Mouse (Mus musculus): ENCODE data around the gene Brap. TPM values are rescaled to one million over a fixed set of nuclear protein-coding genes. Genes with fewer than 3 reads are reported as not detected.
"Not testable (repeated sequence)": the region's sequence is repeated elsewhere in the genome, so short reads cannot be mapped to it uniquely, and the experiment has no call there.

Gene Brap
- polyA plus RNA-seq, 1 experiment: 50.9 TPM

- not testable (repeated sequence) for H3K27ac ChIP-seq (replicated peaks; ENCODE audit: low read depth, low read length); H3K4me3 ChIP-seq (ENCODE audit: insufficient read depth, low read depth, low read length)
- H3K4me1 ChIP-seq (ENCODE audit: control insufficient read depth, insufficient read depth, insufficient read length, low read length): peaks cover 11% of the 10 kb centered on the region; the same call in 1 of the 2 replicates
Measured at GRCm38 (mm10) chr5:121657656-121658055, 2.7 kb upstream of the Brap start.

GRCm38 (mm10) chr5:121660897-121661254 is 513 bp downstream of the Brap start:
- Histone ChIP-seq H3K27ac (replicated peaks; ENCODE audit: low read depth, low read length) (peak overlapping the region; percentile 62), H3K4me3 (ENCODE audit: insufficient read depth, low read depth, low read length) (peak overlapping the region; percentile 90)

GRCm38 (mm10) chr5:121661494-121661893 is 1.1 kb downstream of the Brap start:
- Histone ChIP-seq H3K27ac (replicated peaks; ENCODE audit: low read depth, low read length) (peak overlapping the region; percentile 11; the same call in 1 of the 2 replicates), H3K4me1 (ENCODE audit: control insufficient read depth, insufficient read depth, insufficient read length, low read length) (peaks cover 11% of the 10 kb centered on the region; the same call in 1 of the 2 replicates)

More at GRCm38 (mm10) chr5:121660897-121661254, 513 bp downstream of the Brap start:
- H3K4me1 ChIP-seq (ENCODE audit: control insufficient read depth, insufficient read depth, insufficient read length, low read length): peaks cover 11% of the 10 kb centered on the region; the same call in 1 of the 2 replicates

GRCm38 (mm10) chr5:121663456-121663855 is 3.1 kb downstream of the Brap start:
- Histone ChIP-seq H3K4me1 (ENCODE audit: control insufficient read depth, insufficient read depth, insufficient read length, low read length) (peaks cover 13% of the 10 kb centered on the region; the same call in 1 of the 2 replicates), H3K27ac (replicated peaks; ENCODE audit: low read depth, low read length) (no peak overlapping the region), H3K4me3 (ENCODE audit: insufficient read depth, low read depth, low read length) (no peak overlapping the region; the same call in 1 of the 2 replicates)

More at GRCm38 (mm10) chr5:121661494-121661893, 1.1 kb downstream of the Brap start:
- peak overlapping the region; percentile 90 for H3K4me3 ChIP-seq (ENCODE audit: insufficient read depth, low read depth, low read length)

- Histone ChIP-seq H3K27ac (replicated peaks; ENCODE audit: low read depth, low read length) (no peak overlapping the region), H3K4me3 (ENCODE audit: insufficient read depth, low read depth, low read length) (no peak overlapping the region), H3K4me1 (ENCODE audit: control insufficient read depth, insufficient read depth, insufficient read length, low read length) (peaks cover 16% of the 10 kb centered on the region; the same call in 1 of the 2 replicates)
Measured at GRCm38 (mm10) chr5:121664078-121664477, 3.7 kb downstream of the Brap start.

GRCm38 (mm10) chr5:121664971-121665370 is 4.6 kb downstream of the Brap start:
- H3K4me1 ChIP-seq (ENCODE audit: control insufficient read depth, insufficient read depth, insufficient read length, low read length): peaks cover 16% of the 10 kb centered on the region; the same call in 1 of the 2 replicates
- H3K27ac ChIP-seq (replicated peaks; ENCODE audit: low read depth, low read length): no peak overlapping the region
- H3K4me3 ChIP-seq (ENCODE audit: insufficient read depth, low read depth, low read length): no peak overlapping the region

GRCm38 (mm10) chr5:121667067-121667466 is 6.7 kb downstream of the Brap start:
- peak overlapping the region; percentile 51; the same call in 1 of the 2 replicates for H3K27ac ChIP-seq (replicated peaks; ENCODE audit: low read depth, low read length)

GRCm38 (mm10) chr5:121668411-121668810 is 8.0 kb downstream of the Brap start:
- Histone ChIP-seq H3K4me1 (ENCODE audit: control insufficient read depth, insufficient read depth, insufficient read length, low read length) (peaks cover 5% of the 10 kb centered on the region; the same call in 1 of the 2 replicates), H3K4me3 (ENCODE audit: insufficient read depth, low read depth, low read length) (no peak overlapping the region), H3K27ac (replicated peaks; ENCODE audit: low read depth, low read length) (no peak overlapping the region)

More at GRCm38 (mm10) chr5:121667067-121667466, 6.7 kb downstream of the Brap start:
- Histone ChIP-seq H3K4me3 (ENCODE audit: insufficient read depth, low read depth, low read length) (no peak overlapping the region), H3K4me1 (ENCODE audit: control insufficient read depth, insufficient read depth, insufficient read length, low read length) (peaks cover 7% of the 10 kb centered on the region; the same call in 1 of the 2 replicates)

GRCm38 (mm10) chr5:121670412-121670811 is 10.0 kb downstream of the Brap start:
- H3K4me3 ChIP-seq (ENCODE audit: insufficient read depth, low read depth, low read length): no peak overlapping the region
- peaks cover 5% of the 10 kb centered on the region; the same call in 1 of the 2 replicates for H3K4me1 ChIP-seq (ENCODE audit: control insufficient read depth, insufficient read depth, insufficient read length, low read length)
- H3K27ac ChIP-seq (replicated peaks; ENCODE audit: low read depth, low read length): no peak overlapping the region

- no peak overlapping the region for H3K4me3 ChIP-seq (ENCODE audit: insufficient read depth, low read depth, low read length)
- peak overlapping the region; percentile 85 for H3K27ac ChIP-seq (replicated peaks; ENCODE audit: low read depth, low read length)
- 0 out of 2 replicates have a peak, but pooled peaks cover 2% of the 10 kb centered on the region for H3K4me1 ChIP-seq (ENCODE audit: control insufficient read depth, insufficient read depth, insufficient read length, low read length)
Measured at GRCm38 (mm10) chr5:121682250-121682649, 21.9 kb downstream of the Brap start.

- Histone ChIP-seq H3K4me1 (ENCODE audit: control insufficient read depth, insufficient read depth, insufficient read length, low read length) (peaks cover 11% of the 10 kb centered on the region), H3K27ac (replicated peaks; ENCODE audit: low read depth, low read length) (no peak overlapping the region), H3K4me3 (ENCODE audit: insufficient read depth, low read depth, low read length) (no peak overlapping the region)
Measured at GRCm38 (mm10) chr5:121685495-121685894, 25.1 kb downstream of the Brap start.

GRCm38 (mm10) chr5:121686113-121686898 is 25.9 kb downstream of the Brap start:
- Histone ChIP-seq H3K4me1 (ENCODE audit: control insufficient read depth, insufficient read depth, insufficient read length, low read length) (peaks cover 13% of the 10 kb centered on the region), H3K4me3 (ENCODE audit: insufficient read depth, low read depth, low read length) (no peak overlapping the region), H3K27ac (replicated peaks; ENCODE audit: low read depth, low read length) (peak overlapping the region; percentile 7; the same call in 1 of the 2 replicates)

GRCm38 (mm10) chr5:121690482-121691211 is 30.3 kb downstream of the Brap start:
- Histone ChIP-seq H3K27ac (replicated peaks; ENCODE audit: low read depth, low read length) (peak overlapping the region; percentile 61), H3K4me3 (ENCODE audit: insufficient read depth, low read depth, low read length) (no peak overlapping the region), H3K4me1 (ENCODE audit: control insufficient read depth, insufficient read depth, insufficient read length, low read length) (peaks cover 10% of the 10 kb centered on the region)

- peaks cover 10% of the 10 kb centered on the region for H3K4me1 ChIP-seq (ENCODE audit: control insufficient read depth, insufficient read depth, insufficient read length, low read length)
- not testable (repeated sequence) for H3K27ac ChIP-seq (replicated peaks; ENCODE audit: low read depth, low read length); H3K4me3 ChIP-seq (ENCODE audit: insufficient read depth, low read depth, low read length)
Measured at GRCm38 (mm10) chr5:121691436-121691835, 31.1 kb downstream of the Brap start.

- no peak overlapping the region for H3K27ac ChIP-seq (replicated peaks; ENCODE audit: low read depth, low read length)
- peaks cover 10% of the 10 kb centered on the region for H3K4me1 ChIP-seq (ENCODE audit: control insufficient read depth, insufficient read depth, insufficient read length, low read length)
- no peak overlapping the region for H3K4me3 ChIP-seq (ENCODE audit: insufficient read depth, low read depth, low read length)
Measured at GRCm38 (mm10) chr5:121692897-121693296, 32.5 kb downstream of the Brap start.
